Mouse (Mus musculus) layer of hippocampus, adult 18-20 months (tissue): Measurements from ENCODE around the gene Rpgrip1l. TPM values are rescaled to one million over a fixed set of nuclear protein-coding genes. Genes with fewer than 3 reads are reported as not detected.

Source experiments
- DNase-seq, 2 experiments: peaks; one replicate each; pipeline ENCODE4 v3.0.0; 2022; ENCODE audit warnings: low spot score in 2 of 2
- total RNA-seq, 2 experiments: library from RNA; stranded (reverse); gene quantifications; 2 replicates each; pipeline ENCODE4 v1.2.3; 2021

The Rpgrip1l gene
- total RNA-seq, 2 experiments from 2014 or later: 23.9 to 26.6 TPM

DNA sequence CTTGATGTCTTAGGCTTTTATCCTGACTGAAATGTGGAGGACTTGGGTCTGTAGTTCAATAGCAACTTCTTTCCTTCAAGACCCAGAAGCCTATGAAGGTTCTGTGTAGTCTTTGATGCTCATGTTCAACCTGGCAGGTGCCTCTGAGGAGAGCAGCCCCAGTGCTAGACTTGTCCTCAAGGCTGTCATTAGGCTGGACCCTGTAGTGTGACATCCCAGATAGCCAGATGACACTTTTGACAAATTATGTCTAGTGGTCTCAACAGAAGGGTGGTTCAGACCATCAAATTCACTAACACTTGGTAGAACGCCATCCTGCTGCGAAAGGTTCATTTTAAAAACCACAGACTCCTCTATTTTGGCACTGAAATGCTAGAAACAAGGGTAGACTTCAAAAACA lies 100.1 kb downstream of the Rpgrip1l start:
- no peak for DNase-seq

DNA sequence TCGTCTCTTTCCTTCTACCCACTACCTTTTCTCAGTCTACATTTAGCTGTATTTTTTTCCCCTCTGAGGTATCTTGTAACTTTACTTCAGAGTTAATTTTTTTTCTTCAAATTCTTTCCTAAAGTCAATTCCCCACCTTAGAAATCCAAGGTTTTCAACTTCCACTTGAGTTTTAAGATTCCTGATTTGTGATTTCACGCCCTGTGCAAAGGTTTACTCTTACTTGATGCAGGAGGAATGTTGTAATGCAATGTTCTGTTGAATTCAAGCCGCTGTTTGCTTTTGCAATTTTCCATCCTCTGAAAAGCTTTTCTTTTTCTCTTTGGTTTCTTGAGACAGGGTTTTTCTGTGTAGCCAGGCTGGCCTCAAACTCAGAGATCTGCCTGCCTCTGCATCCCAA lies 103.4 kb downstream of the Rpgrip1l start:
- no peak for DNase-seq

- no peak for DNase-seq
These were observed 105.4 kb downstream of the Rpgrip1l start for GRCm38 (mm10) chr8:91207676-91208075.

GRCm38 (mm10) chr8:91205897-91206296 lies 107.2 kb downstream of the Rpgrip1l start:
- DNase-seq: no peak

DNA sequence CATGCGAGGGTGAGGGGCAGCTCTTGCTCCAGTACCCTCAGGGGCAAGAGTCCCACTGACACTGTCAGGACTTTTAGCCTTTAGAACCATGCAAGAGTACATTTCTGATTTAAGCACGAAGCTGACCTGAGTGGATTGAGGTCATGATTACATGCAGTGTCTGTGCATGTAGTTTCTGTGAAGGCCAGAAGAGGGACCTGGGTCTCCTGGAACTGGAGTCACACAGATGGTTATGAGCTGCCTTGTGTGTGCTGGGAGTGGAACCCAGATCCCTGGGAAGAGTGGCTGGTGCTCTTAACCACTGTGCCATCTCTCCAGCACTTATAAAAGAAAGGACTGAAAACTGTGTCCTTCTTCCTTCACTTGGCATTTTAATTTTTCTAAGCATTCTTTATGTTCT lies 111.9 kb downstream of the Rpgrip1l start:
- DNase-seq: no peak

- no peak for DNase-seq
These were observed 113.2 kb downstream of the Rpgrip1l start, which contains the start of gene Aktip for GRCm38 (mm10) chr8:91199876-91200275. Aktip (minus strand) TSS chr8:91199976.

- DNase-seq: no peak
These were observed 115.0 kb downstream of the Rpgrip1l start for GRCm38 (mm10) chr8:91198036-91198435.

DNA sequence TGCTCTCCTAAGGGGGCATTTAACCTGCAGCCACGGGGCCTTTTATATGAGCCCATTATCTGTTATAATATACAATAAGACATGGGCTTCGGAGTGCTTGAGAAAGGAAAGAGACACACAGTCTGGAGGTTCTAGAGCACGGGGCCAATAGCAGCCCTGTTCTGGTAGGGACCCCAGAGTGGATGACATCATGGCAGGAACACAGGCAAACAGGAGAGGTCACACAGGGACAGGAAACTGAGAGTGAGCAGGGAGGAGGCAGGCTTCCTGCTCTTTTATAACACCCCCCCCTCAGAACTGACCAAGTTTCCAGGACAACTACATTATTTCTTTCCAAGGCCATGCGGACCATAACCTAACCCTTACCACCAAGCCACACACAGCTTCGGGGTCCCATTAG lies 115.8 kb downstream of the Rpgrip1l start:
- DNase-seq: no peak

GRCm38 (mm10) chr8:91196661-91197060 lies 116.4 kb downstream of the Rpgrip1l start:
- DNase-seq: no peak

DNA sequence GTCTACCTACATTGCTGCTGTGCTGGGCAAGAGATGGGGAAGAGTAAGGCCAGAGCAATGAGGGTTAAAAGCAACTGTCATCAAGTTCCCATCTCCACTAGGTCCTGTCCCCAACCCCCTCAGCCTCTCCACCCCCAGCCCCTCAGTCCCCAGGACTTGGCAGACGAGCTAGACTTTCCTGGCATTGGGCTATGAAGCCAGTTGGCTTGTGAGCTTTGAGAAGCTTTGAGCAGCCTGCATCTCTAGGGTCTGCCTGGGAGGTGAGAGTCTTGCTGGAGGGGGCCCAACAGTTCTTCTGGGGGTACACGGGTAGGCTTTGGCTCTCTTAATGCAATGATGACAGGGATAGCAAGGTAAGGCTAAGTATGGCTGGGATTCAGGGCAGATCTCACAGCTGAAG lies 119.0 kb downstream of the Rpgrip1l start:
- DNase-seq: no peak

DNA sequence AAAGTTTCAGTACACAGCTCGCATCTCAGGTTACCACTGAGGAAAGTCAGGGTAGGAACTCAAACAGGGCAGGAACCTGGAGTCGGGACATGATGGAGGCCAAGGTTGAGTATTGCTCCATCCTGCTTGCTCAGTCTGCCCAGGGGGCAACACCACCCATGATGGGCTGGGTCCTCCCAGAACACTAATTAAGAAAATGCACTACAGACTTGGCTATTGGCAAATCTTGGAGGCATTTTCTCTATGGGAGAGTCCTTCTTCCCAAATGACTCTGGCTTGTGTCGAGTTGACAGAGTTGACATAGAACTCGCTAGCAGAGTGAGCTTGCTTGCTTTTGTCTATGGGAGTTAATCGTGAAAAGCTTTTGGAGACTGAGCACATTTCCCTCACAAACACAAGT lies 120.1 kb downstream of the Rpgrip1l start:
- DNase-seq: no peak

DNA sequence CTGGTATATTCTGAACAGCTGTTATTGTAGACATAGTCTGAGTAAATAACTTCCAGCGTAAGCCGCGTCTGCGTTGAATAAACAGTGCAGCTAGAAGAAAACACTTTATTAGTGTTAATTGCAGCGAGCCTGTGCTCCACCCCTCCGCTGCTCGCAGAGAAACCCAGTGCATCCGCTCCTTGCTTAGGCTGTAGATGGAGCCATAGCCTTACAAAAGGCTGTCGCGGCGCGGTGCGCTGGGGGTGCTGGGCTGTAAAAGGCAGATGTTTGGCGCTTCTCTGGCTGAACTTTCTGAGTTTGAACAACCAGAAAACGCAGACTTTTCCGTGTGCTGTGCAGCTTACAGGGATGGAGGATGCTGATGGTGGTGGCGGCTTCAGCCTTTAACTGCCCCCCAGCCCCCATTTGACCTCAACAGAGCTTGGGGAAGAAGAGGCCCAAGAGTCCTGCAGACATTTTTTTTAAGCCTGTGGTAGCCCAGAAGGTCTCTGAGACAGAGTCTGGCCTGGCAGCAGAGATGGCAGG lies 122.2 kb downstream of the Rpgrip1l start:
- peak; percentile 35 to 61 for DNase-seq

DNA sequence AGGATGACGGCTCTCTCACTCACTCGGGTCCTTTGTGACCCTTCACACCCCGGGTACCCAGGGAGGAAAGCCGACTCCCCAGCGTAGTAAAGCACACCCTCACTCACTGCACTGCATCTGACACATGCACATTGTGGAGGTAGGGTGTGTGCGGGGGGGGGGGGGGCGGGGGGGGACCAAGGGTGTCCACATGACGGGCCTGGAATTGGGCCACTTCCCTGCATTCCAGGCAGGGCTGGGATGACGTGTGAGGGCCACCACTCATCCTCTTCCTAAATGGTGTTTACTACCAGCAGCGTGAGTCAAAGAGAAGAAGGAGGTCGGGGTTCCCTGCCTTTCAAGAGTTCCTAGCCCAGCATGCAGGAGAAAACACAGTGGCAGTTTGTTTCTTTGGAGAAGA lies 124.9 kb downstream of the Rpgrip1l start:
- DNase-seq: no peak

- DNase-seq: no peak
These were observed 126.7 kb downstream of the Rpgrip1l start for GRCm38 (mm10) chr8:91186372-91186771.

DNA sequence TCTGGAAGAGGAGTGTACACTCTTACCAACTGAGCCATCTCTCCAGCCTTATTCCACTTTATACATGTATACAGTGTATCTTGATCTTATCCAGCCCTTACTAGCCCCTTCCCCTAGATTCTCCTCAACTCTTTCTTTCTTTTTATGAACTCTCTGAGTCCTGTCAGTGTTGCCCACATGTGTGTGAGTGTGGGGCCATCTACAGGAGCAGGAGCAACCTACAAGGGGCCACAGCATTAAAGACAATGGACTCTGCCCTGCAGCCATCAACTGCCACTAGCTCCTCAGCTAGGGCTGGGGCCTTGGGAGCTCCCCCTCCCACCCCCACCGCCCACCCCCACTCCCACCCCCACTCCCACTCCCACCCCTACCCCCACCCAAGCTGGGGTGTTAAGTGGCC lies 135.4 kb downstream of the Rpgrip1l start:
- no peak for DNase-seq

DNA sequence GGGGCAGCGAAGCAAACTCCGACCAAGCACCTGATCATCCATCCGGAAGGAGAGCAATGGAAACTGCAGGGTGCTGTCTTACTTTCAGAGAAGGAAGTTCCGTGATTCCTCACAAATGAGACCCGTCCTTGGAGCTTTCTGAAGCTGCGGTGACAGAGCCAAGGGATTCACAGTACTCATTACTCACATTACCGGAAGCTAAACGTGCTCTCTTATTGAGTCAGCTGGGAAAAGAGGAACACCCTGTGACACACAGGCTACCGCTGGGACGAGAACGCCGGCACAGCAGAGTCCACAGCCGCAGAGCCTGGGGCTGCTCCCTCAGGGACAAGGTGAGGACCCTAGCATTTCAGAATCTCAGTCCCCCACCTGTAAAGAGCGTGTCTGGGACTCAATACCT lies 136.9 kb downstream of the Rpgrip1l start:
- DNase-seq: no peak

DNA sequence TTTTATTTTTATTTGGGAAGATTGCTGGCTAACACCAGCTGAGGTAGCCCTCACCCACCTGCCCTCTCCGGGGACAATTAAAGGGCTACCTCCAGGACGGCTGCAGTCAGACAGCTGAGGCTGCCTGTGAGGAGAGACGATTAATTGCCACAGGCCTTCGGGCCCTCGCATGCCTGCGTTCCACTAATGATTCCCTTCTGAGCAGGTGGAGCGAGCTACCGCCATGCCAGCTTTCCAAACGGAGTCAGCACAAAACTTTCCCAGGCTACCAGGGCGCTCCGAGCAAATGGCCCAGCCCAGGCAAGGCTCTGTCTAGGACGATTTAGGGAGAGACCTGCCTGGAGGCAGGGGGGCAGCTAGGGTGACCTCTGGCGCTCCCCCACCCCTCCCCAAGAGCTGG lies 141.5 kb downstream of the Rpgrip1l start:
- DNase-seq: no peak

GRCm38 (mm10) chr8:91170914-91171313 lies 142.1 kb downstream of the Rpgrip1l start:
- DNase-seq: peak; percentile 39 to 63

- DNase-seq: no peak
These were observed 142.9 kb downstream of the Rpgrip1l start for GRCm38 (mm10) chr8:91170152-91170551.

Other genes with a start within 250 kb of the Rpgrip1l start
- gene Rbl2, start 243.2 kb downstream of the Rpgrip1l start, total RNA-seq: 10 to 100 TPM; 40.1 to 45.2 TPM
- gene Aktip, start 113.3 kb downstream of the Rpgrip1l start, total RNA-seq: 100 to 1,000 TPM; 114 to 117 TPM
- gene Fto, start 263 bp upstream of the Rpgrip1l start, total RNA-seq: 100 to 1,000 TPM; 149 to 152 TPM